Mouse (Mus musculus) neural tube, embryonic 11.5 days (tissue): ENCODE measurements around the gene Gm8005. TPM values are rescaled to one million over a fixed set of nuclear protein-coding genes. Genes with fewer than 3 reads are reported as not detected.
"Not testable (repeated sequence)": the region's sequence is repeated elsewhere in the genome, so short reads cannot be mapped to it uniquely, and the experiment has no call there.

Experiments
- ATAC-seq: fragments of 200-750 bp; cut with Nextera tagmentation; 2 replicates; pipeline ENCODE4 v1.8.0; 2017; ENCODE audit warnings: moderate number of reproducible peaks, mild to moderate bottlenecking, moderate TSS enrichment, moderate library complexity; ENCODE audit not compliant: insufficient read depth, low FRiP score, low TSS enrichment
- DNase-seq: peaks from one replicate; pipeline ENCODE4 v3.0.0-alpha.2; 2015; ENCODE audit warnings: low spot score
- H3K27ac ChIP-seq: fragments of 300-500 bp; sonication (generic); 2 replicates; pipeline ENCODE4 v1.5.1; 2014; ENCODE audit warnings: low read depth, mild to moderate bottlenecking, low read length
- H3K27me3 ChIP-seq: fragments of 300-500 bp; sonication (generic); 2 replicates; pipeline ENCODE4 v1.6.1; 2014; ENCODE audit warnings: mild to moderate bottlenecking, low read length, mixed read lengths; ENCODE audit not compliant: control insufficient read depth, insufficient read depth
- H3K36me3 ChIP-seq: fragments of 300-500 bp; sonication (generic); 2 replicates; pipeline ENCODE4 v1.6.1; 2014; ENCODE audit warnings: mild to moderate bottlenecking, low read length, moderate library complexity, mixed read lengths; ENCODE audit not compliant: control insufficient read depth, insufficient read depth
- H3K4me1 ChIP-seq: fragments of 300-500 bp; sonication (generic); 2 replicates; pipeline ENCODE4 v1.6.1; 2014; ENCODE audit warnings: low read length, mixed read lengths; ENCODE audit not compliant: control insufficient read depth, insufficient read depth
- H3K4me2 ChIP-seq: fragments of 300-500 bp; sonication (generic); 2 replicates; pipeline ENCODE4 v1.6.1; 2014; ENCODE audit warnings: low read depth, mild to moderate bottlenecking, moderate library complexity
- H3K4me3 ChIP-seq: fragments of 300-500 bp; sonication (generic); 2 replicates; pipeline ENCODE4 v1.5.1; 2014; ENCODE audit warnings: low read depth, low read length
- H3K9ac ChIP-seq: fragments of 300-500 bp; sonication (generic); 2 replicates; pipeline ENCODE4 v1.6.1; 2014; ENCODE audit warnings: mild to moderate bottlenecking, low read length
- H3K9me3 ChIP-seq: fragments of 300-500 bp; sonication (generic); 2 replicates; pipeline ENCODE4 v1.6.1; 2016; ENCODE audit warnings: low read length; ENCODE audit not compliant: control insufficient read depth
- WGBS: fragments of 180-500 bp; shearing (Covaris S2); extraction: QIAGEN DNeasy Blood & Tissue Kit; methylation state at CpG from one replicate; pipeline ENCODE4 v1.1.7; 2014; 5-methylcytosine and 5-hydroxymethylcytosine counted together
- polyA plus RNA-seq: library from polyadenylated mRNA; unstranded; fragments of >200 nt; fragmentation: Nextera tagmentation; extraction: Ambion mirVana; gene quantifications from 2 replicates; pipeline ENCODE4 v1.2.1, GENCODE M21; 2014

The Gm8005 gene
- polyA plus RNA-seq: not detected in 2 replicates

- 100% methylated on average over 2 of the region's 4 CpGs for WGBS
- H3K4me3 ChIP-seq, H3K4me2 ChIP-seq, DNase-seq, H3K27ac ChIP-seq, H3K36me3 ChIP-seq, H3K4me1 ChIP-seq, H3K9ac ChIP-seq, H3K9me3 ChIP-seq, ATAC-seq, H3K27me3 ChIP-seq: not testable (repeated sequence)
Observed at GRCm38 (mm10) chr14:42439573-42439972, at the start of gene Gm8005. Gm8005 (minus strand) TSS chr14:42439673.

GRCm38 (mm10) chr14:42463581-42463980 is 24.1 kb upstream of the Gm8005 start, which contains the start of gene Gm8011:
Gm8011 (plus strand) TSS chr14:42463881.
- DNase-seq, H3K27ac ChIP-seq, H3K27me3 ChIP-seq, H3K9me3 ChIP-seq, H3K4me2 ChIP-seq, ATAC-seq, H3K4me1 ChIP-seq, H3K9ac ChIP-seq, H3K36me3 ChIP-seq, H3K4me3 ChIP-seq: not testable (repeated sequence)
- 62% methylated on average over 2 of the region's 2 CpGs for WGBS

Other genes starting within 250 kb of the Gm8005 start
- gene Gm3573, start 248.9 kb downstream of the Gm8005 start, polyA plus RNA-seq: not detected in 2 replicates
- not detected in 2 replicates for gene Gm17026, start 179.6 kb downstream of the Gm8005 start, polyA plus RNA-seq
- gene Gm9611, start 142.3 kb downstream of the Gm8005 start, polyA plus RNA-seq: not detected in 2 replicates
- not detected in 2 replicates for gene Gm7995, start 129.5 kb downstream of the Gm8005 start, polyA plus RNA-seq
- not detected in 2 replicates for gene Gm8011, start 24.2 kb upstream of the Gm8005 start, polyA plus RNA-seq
- gene Gm8020, start 62.7 kb upstream of the Gm8005 start, polyA plus RNA-seq: not detected in 2 replicates
- not detected in 2 replicates for gene Gm8024, start 84.6 kb upstream of the Gm8005 start, polyA plus RNA-seq
- not detected in 2 replicates for gene Gm17124, start 160.2 kb upstream of the Gm8005 start, polyA plus RNA-seq
- gene Gm3633, start 202.2 kb upstream of the Gm8005 start, polyA plus RNA-seq: not detected in 2 replicates
- gene Gm10378, start 216.3 kb upstream of the Gm8005 start, polyA plus RNA-seq: not detected in 2 replicates